Mouse (Mus musculus): ENCODE measurements around the gene Cdk2. TPM values are rescaled to one million over a fixed set of nuclear protein-coding genes. Genes with fewer than 3 reads are reported as not detected.
"Not testable (repeated sequence)": the region's sequence is repeated elsewhere in the genome, so short reads cannot be mapped to it uniquely, and the experiment has no call there.

Gene Cdk2
- polyA plus RNA-seq, 1 experiment from 2014 or later: 100 TPM

- WGBS: 5% methylated on average over 7 of the region's 7 CpGs
- Histone ChIP-seq H3K27me3 (ENCODE audit: insufficient read depth, low read length) (peaks cover 7% of the 10 kb centered on the region; the same call in 1 of the 2 replicates), H3K9ac (replicated peaks; ENCODE audit: low read length) (peak overlapping the region; percentile 79), H3K27ac (ENCODE audit: low read length) (no peak overlapping the region), H3K4me3 (ENCODE audit: low read length) (peak overlapping the region; percentile 64), H3K4me1 (ENCODE audit: insufficient read depth, low read length) (peaks cover 25% of the 10 kb centered on the region), H3K36me3 (ENCODE audit: insufficient read depth, low read length) (no peaks in the 10 kb centered on the region), H3K9me3 (ENCODE audit: low read length) (no peaks in the 10 kb centered on the region), H3K4me2 (replicated peaks; ENCODE audit: low read depth, low read length) (peak overlapping the region; percentile 93)
- no peak for ATAC-seq (ENCODE audit: low FRiP score, low TSS enrichment)
Measured at GRCm38 (mm10) chr10:128743235-128743634, 38.4 kb upstream of the Cdk2 start.

DNA sequence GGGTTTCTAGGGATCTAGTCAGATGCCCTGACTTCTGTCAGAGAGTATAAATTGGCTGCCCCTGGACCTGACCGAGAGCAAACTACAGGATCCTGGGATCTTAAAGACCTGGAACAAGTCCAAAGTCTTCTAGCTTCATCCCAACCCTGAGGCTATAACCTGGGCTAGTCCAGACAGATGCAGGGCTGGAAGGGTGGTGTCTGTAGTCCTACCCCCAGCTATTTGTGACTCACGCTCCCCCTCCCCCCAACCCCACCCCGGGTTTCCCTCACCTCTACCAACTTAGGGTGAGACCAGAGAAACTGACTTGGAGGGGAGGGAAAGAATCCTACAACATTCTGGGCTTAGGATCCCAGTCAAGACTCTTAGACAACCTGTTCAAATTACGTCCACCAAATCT is 37.8 kb upstream of the Cdk2 start:
- Histone ChIP-seq H3K4me1 (ENCODE audit: insufficient read depth, low read length) (peaks cover 25% of the 10 kb centered on the region), H3K27ac (ENCODE audit: low read length) (no peak overlapping the region), H3K36me3 (ENCODE audit: insufficient read depth, low read length) (no peaks in the 10 kb centered on the region), H3K9ac (replicated peaks; ENCODE audit: low read length) (no peak overlapping the region), H3K27me3 (ENCODE audit: insufficient read depth, low read length) (peaks cover 7% of the 10 kb centered on the region; the same call in 1 of the 2 replicates), H3K4me3 (ENCODE audit: low read length) (peak overlapping the region; percentile 64), H3K9me3 (ENCODE audit: low read length) (no peaks in the 10 kb centered on the region), H3K4me2 (replicated peaks; ENCODE audit: low read depth, low read length) (peak overlapping the region; percentile 93)
- 39% methylated on average over 4 of the region's 4 CpGs for WGBS
- no peak for ATAC-seq (ENCODE audit: low FRiP score, low TSS enrichment)

DNA sequence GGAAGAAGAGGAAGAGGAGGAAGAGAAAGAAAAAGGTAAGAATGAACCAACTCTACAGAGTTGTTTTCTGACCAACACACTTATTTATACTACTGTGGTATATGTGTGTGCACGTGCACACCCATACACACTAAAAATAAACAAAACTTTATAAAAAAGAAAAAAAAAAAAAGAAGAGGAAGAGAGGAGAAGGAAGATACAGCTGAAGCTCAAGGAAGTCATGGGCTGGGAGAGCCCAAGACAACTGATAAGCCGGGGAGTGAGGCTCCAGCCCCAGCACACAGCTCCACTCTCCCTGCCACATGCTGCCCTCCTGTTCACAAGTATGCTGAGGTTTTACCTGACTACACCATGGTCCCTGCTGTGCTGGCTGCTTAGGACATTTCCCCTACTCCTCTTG is 35.5 kb upstream of the Cdk2 start:
- H3K9ac ChIP-seq (replicated peaks; ENCODE audit: low read length): no peak overlapping the region
- H3K4me3 ChIP-seq (ENCODE audit: low read length): no peak overlapping the region
- WGBS: 79% methylated on average over 2 of the region's 2 CpGs
- H3K36me3 ChIP-seq (ENCODE audit: insufficient read depth, low read length): no peaks in the 10 kb centered on the region
- no peaks in the 10 kb centered on the region for H3K9me3 ChIP-seq (ENCODE audit: low read length)
- no peak overlapping the region for H3K27ac ChIP-seq (ENCODE audit: low read length)
- H3K27me3 ChIP-seq (ENCODE audit: insufficient read depth, low read length): peaks cover 7% of the 10 kb centered on the region; the same call in 1 of the 2 replicates
- no peak overlapping the region for H3K4me2 ChIP-seq (replicated peaks; ENCODE audit: low read depth, low read length)
- peaks cover 20% of the 10 kb centered on the region for H3K4me1 ChIP-seq (ENCODE audit: insufficient read depth, low read length)
- no peak for ATAC-seq (ENCODE audit: low FRiP score, low TSS enrichment)

- H3K9ac ChIP-seq (replicated peaks; ENCODE audit: low read length): peak overlapping the region; percentile 32
- H3K36me3 ChIP-seq (ENCODE audit: insufficient read depth, low read length): peaks cover 8% of the 10 kb centered on the region; the same call in 1 of the 2 replicates
- peak overlapping the region; percentile 52 for H3K4me2 ChIP-seq (replicated peaks; ENCODE audit: low read depth, low read length)
- H3K27me3 ChIP-seq (ENCODE audit: insufficient read depth, low read length): 0 out of 2 replicates have a peak, but pooled peaks cover 5% of the 10 kb centered on the region
- no peak overlapping the region for H3K27ac ChIP-seq (ENCODE audit: low read length)
- peak overlapping the region; percentile 24 for H3K4me3 ChIP-seq (ENCODE audit: low read length)
- ATAC-seq (ENCODE audit: low FRiP score, low TSS enrichment): peak; percentile 78
- no peaks in the 10 kb centered on the region; the same call in 1 of the 2 replicates for H3K4me1 ChIP-seq (ENCODE audit: insufficient read depth, low read length)
- WGBS: 3% methylated on average over 15 of the region's 15 CpGs
- H3K9me3 ChIP-seq (ENCODE audit: low read length): no peaks in the 10 kb centered on the region; the same call in 1 of the 2 replicates
Measured at GRCm38 (mm10) chr10:128737435-128737834, 32.6 kb upstream of the Cdk2 start.

DNA sequence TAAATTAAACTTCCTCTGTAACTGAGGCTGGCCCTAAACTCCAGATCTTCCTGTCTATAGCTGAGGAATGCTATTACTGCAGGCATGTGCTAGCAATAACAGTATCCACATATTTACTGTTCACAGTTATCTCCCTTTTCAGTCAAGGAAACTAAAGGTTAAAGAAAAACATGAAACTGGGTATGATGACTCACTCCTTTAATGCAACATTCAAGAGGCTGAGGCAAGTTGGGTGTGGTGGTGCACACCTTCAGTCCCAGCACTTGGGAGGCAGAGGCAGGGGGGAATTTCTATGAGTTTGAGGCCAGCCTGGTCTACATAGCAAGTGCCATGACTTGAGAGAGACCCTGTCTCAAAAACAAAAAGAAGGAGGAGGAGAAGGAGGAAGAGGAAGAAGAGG is 27.2 kb upstream of the Cdk2 start:
- Histone ChIP-seq H3K36me3 (ENCODE audit: insufficient read depth, low read length) (peaks cover 8% of the 10 kb centered on the region; the same call in 1 of the 2 replicates), H3K4me3 (ENCODE audit: low read length) (no peak overlapping the region), H3K4me1 (ENCODE audit: insufficient read depth, low read length) (no peaks in the 10 kb centered on the region), H3K27me3 (ENCODE audit: insufficient read depth, low read length) (no peaks in the 10 kb centered on the region), H3K9ac (replicated peaks; ENCODE audit: low read length) (no peak overlapping the region), H3K27ac (ENCODE audit: low read length) (no peak overlapping the region), H3K4me2 (replicated peaks; ENCODE audit: low read depth, low read length) (no peak overlapping the region), H3K9me3 (ENCODE audit: low read length) (no peaks in the 10 kb centered on the region; the same call in 1 of the 2 replicates)
- ATAC-seq (ENCODE audit: low FRiP score, low TSS enrichment): no peak

DNA sequence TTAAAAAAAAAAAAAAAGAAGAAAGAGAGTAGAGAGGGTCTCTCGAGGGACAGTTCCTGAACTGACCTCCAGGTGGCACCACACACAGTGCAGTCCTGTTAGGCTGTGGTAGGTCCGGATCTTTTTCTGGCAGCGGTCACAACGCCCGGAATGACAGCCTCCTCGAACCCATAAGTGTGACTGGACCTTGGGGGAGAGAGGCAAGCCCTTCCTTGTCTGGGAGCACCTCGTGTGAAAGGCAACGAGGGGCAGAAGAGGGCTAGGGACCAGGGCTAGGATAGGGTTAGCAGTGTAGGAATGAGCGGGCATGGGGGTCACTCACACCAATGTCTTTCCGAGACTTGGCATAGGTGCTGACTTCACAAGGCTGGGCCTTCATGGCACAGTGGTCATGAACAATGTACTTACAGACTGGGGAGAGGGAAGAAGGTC is 26.2 kb upstream of the Cdk2 start:
- H3K4me1 ChIP-seq (ENCODE audit: insufficient read depth, low read length): no peaks in the 10 kb centered on the region
- H3K9ac ChIP-seq (replicated peaks; ENCODE audit: low read length): peak overlapping the region; percentile 43
- H3K27ac ChIP-seq (ENCODE audit: low read length): no peak overlapping the region
- H3K4me3 ChIP-seq (ENCODE audit: low read length): no peak overlapping the region
- 16% methylated on average over 10 of the region's 10 CpGs for WGBS
- no peaks in the 10 kb centered on the region; the same call in 1 of the 2 replicates for H3K9me3 ChIP-seq (ENCODE audit: low read length)
- ATAC-seq (ENCODE audit: low FRiP score, low TSS enrichment): peak; percentile 74
- H3K36me3 ChIP-seq (ENCODE audit: insufficient read depth, low read length): peaks cover 8% of the 10 kb centered on the region; the same call in 1 of the 2 replicates
- H3K27me3 ChIP-seq (ENCODE audit: insufficient read depth, low read length): no peaks in the 10 kb centered on the region
- 0 out of 2 replicates have a peak overlapping the region, but pooled peaks have one; percentile 5 for H3K4me2 ChIP-seq (replicated peaks; ENCODE audit: low read depth, low read length)

DNA sequence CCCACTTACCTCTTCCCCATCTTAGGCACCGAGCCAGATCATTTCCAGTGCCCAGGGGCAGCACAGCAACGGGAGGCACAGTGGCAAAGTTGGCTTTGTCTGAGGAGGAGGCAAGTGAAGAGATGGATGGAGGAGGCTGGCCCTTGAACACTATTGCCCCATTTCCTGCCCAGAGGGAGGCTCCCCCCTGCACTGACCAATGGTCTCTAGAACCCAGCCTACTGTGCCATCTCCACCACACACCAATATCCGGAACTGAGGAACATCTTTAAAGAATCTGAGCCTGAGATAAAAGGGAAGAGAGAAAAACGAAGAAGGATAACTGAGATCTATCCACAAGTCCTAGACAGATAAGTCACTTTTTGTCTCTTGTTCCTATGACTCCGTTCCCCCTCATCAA is 23.2 kb upstream of the Cdk2 start:
- Histone ChIP-seq H3K9me3 (ENCODE audit: low read length) (no peaks in the 10 kb centered on the region; the same call in 1 of the 2 replicates), H3K27me3 (ENCODE audit: insufficient read depth, low read length) (no peaks in the 10 kb centered on the region), H3K4me1 (ENCODE audit: insufficient read depth, low read length) (no peaks in the 10 kb centered on the region), H3K27ac (ENCODE audit: low read length) (no peak overlapping the region), H3K4me2 (replicated peaks; ENCODE audit: low read depth, low read length) (no peak overlapping the region), H3K9ac (replicated peaks; ENCODE audit: low read length) (no peak overlapping the region), H3K36me3 (ENCODE audit: insufficient read depth, low read length) (peaks cover 3% of the 10 kb centered on the region; the same call in 1 of the 2 replicates), H3K4me3 (ENCODE audit: low read length) (no peak overlapping the region)
- WGBS: 85% methylated on average over 5 of the region's 5 CpGs
- no peak for ATAC-seq (ENCODE audit: low FRiP score, low TSS enrichment)

DNA sequence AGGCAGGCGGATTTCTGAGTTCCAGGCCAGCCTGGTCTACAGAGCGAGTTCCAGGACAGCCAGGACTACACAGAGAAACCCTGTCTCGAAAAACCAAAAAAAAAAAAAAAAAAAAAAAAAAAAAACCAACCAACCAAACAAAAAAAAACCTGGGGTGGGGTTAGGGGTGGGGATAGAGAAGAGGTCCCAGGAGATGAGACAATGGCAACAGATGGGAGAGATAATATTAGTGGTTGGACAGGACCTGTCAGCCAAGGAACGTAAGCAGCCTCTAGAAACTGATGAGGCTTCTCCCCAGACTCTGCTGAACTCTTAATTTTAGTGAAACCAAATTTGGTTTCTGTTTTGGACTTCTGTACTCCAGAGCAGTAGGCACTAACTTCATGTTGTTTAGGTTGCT is 20.6 kb upstream of the Cdk2 start:
- not testable (repeated sequence) for H3K9me3 ChIP-seq (ENCODE audit: low read length); H3K4me1 ChIP-seq (ENCODE audit: insufficient read depth, low read length); H3K36me3 ChIP-seq (ENCODE audit: insufficient read depth, low read length); H3K4me2 ChIP-seq (replicated peaks; ENCODE audit: low read depth, low read length); H3K4me3 ChIP-seq (ENCODE audit: low read length); ATAC-seq (ENCODE audit: low FRiP score, low TSS enrichment); H3K27me3 ChIP-seq (ENCODE audit: insufficient read depth, low read length); H3K9ac ChIP-seq (replicated peaks; ENCODE audit: low read length); H3K27ac ChIP-seq (ENCODE audit: low read length)
- 71% methylated on average over 3 of the region's 4 CpGs for whole genome bisulfite sequencing

DNA sequence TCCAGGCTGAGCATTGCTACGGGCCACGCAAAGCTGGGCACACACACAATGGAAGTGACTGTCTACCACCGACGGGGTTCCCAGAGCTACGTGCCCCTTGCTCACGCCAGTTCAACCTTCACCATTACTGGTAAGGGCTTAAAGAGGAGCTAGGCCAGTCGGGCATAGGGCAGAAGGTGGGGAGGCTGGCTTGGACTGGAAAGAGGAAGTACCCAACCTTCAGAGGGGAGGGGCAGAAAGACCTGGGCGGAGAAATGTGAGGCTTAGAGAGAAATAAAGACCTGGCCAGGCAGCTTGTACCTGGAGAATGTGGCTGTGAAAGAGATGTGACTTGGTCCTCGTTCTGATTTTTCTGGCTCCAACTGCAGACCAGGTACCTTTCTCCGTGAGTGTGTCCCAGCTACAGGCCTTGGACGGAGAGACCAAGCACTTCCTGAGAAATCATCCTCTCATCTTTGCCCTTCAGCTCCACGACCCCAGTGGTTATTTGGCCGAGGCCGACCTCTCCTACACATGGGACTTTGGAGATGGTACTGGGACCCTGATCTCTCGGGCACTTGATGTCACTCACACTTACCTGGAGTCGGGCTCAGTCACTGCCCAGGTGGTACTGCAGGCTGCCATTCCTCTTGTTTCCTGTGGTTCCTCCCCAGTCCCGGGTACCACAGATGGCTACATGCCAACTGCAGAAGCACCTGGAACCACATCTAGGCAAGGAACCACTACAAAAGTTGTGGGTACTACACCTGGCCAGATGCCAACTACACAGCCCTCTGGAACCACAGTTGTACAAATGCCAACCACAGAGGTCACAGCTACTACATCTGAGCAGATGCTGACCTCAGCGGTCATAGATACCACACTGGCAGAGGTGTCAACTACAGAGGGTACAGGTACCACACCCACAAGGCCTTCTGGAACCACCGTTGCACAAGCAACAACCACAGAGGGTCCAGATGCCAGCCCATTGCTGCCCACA is 11.0 kb upstream of the Cdk2 start:
- Histone ChIP-seq H3K4me2 (replicated peaks; ENCODE audit: low read depth, low read length) (no peak overlapping the region), H3K36me3 (ENCODE audit: insufficient read depth, low read length) (no peaks in the 10 kb centered on the region), H3K27ac (ENCODE audit: low read length) (no peak overlapping the region), H3K27me3 (ENCODE audit: insufficient read depth, low read length) (no peaks in the 10 kb centered on the region), H3K9me3 (ENCODE audit: low read length) (no peaks in the 10 kb centered on the region), H3K9ac (replicated peaks; ENCODE audit: low read length) (no peak overlapping the region), H3K4me3 (ENCODE audit: low read length) (no peak overlapping the region), H3K4me1 (ENCODE audit: insufficient read depth, low read length) (no peaks in the 10 kb centered on the region)
- no peak for ATAC-seq (ENCODE audit: low FRiP score, low TSS enrichment)
- WGBS: 90% methylated on average over 19 of the region's 19 CpGs

DNA sequence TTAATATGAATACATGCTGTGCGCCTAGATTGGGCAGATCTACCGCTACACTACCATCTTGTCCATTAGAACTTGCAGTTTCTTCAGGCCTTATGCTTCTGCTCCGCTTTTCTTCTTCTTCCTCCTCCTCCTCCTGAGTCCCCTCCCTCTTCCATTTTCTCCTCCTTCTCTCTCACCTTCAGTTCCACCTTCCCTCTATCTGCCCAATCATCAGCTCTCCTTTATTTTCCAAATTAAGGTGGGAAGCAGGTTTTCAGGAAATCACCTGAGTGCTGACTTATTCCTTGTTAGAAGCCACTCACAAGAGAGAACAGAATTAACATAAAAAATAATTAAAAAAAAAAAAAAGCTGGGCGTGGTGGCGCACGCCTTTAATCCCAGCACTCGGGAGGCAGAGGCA is 6.5 kb upstream of the Cdk2 start:
- not testable (repeated sequence) for ATAC-seq (ENCODE audit: low FRiP score, low TSS enrichment); H3K27me3 ChIP-seq (ENCODE audit: insufficient read depth, low read length); H3K4me3 ChIP-seq (ENCODE audit: low read length); H3K36me3 ChIP-seq (ENCODE audit: insufficient read depth, low read length); H3K4me2 ChIP-seq (replicated peaks; ENCODE audit: low read depth, low read length); H3K9ac ChIP-seq (replicated peaks; ENCODE audit: low read length); H3K9me3 ChIP-seq (ENCODE audit: low read length); H3K27ac ChIP-seq (ENCODE audit: low read length); H3K4me1 ChIP-seq (ENCODE audit: insufficient read depth, low read length)
- 96% methylated on average over 7 of the region's 7 CpGs for WGBS
